Mouse (Mus musculus): Measurements from ENCODE around the gene Cox6a1. TPM values are rescaled to one million over a fixed set of nuclear protein-coding genes. Genes with fewer than 3 reads are reported as not detected.

Cox6a1 gene
- polyA plus RNA-seq, 2 experiments, result 731 to 747 TPM

DNA sequence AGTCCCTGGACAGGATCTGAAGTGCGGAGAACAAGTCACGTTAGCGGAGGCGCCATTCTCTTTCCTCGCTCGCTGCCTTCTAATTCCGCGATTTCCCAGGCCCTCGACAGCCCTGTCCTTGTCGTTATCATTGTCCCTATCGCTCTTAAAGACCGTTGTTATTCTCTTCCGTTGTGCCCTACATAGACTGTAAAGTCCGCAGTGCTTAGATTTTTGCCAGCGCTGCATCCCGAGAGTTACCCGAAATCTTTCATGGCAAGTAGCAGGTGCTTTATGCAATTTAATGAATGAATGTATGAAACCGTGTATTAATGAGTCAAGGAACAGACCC is 409 bp upstream of the Cox6a1 start:
- Histone ChIP-seq H3K4me2 (ENCODE audit: low read depth) (peak overlapping the region; percentile 86), H3K4me3 (ENCODE audit: insufficient read depth in 1 of 2, low read depth in 2 of 2, low read length in 2 of 2) (peak overlapping the region; percentile 82 to 94), H3K9me3 (ENCODE audit: control insufficient read depth, low read length) (no peaks in the 10 kb centered on the region), H3K9ac (replicated peaks) (peak overlapping the region; percentile 80), H3K27me3 (ENCODE audit: control insufficient read depth, insufficient read depth, low read length) (no peaks in the 10 kb centered on the region), H3K27ac (peak overlapping the region; percentile 41), H3K4me1 (replicated peaks; ENCODE audit: control insufficient read depth in 2 of 2, insufficient read depth in 2 of 2, low read length in 1 of 2) (peaks cover 5 to 11% of the 10 kb centered on the region in 2 experiments), H3K36me3 (replicated peaks; ENCODE audit: control insufficient read depth, insufficient read depth, low read depth) (peaks cover 23% of the 10 kb centered on the region)
- TF ChIP-seq CTCF (IDR thresholded peaks at IDR 0.05; ENCODE audit: low read depth) (no peak), EP300 (IDR thresholded peaks at IDR 0.05; ENCODE audit: low read depth) (no peak)
- WGBS (ENCODE audit: insufficient replicate concordance), result under 1% methylated on average over 18 of the region's 18 CpGs
- no peak for DNase-seq (ENCODE audit: low read depth in 3 of 3, low spot score in 3 of 3)
- peak; percentile 59 for ATAC-seq (ENCODE audit: insufficient read depth)

- H3K36me3 ChIP-seq (replicated peaks; ENCODE audit: control insufficient read depth, insufficient read depth, low read depth), result peaks cover 39% of the 10 kb centered on the region
- H3K4me1 ChIP-seq (replicated peaks; ENCODE audit: control insufficient read depth in 2 of 2, insufficient read depth in 2 of 2, low read length in 1 of 2), result peaks cover 5 to 13% of the 10 kb centered on the region in 2 experiments
- peak overlapping the region; percentile 79 for H3K4me2 ChIP-seq (ENCODE audit: low read depth)
- ATAC-seq (ENCODE audit: insufficient read depth) (peak; percentile 60), DNase-seq (ENCODE audit: low read depth in 3 of 3, low spot score in 3 of 3) (peak; percentile 81 to 85 (median 85))
- no peaks in the 10 kb centered on the region for H3K9me3 ChIP-seq (ENCODE audit: control insufficient read depth, low read length)
- TF ChIP-seq CTCF (IDR thresholded peaks at IDR 0.05; ENCODE audit: low read depth), result peak; percentile 97
- no peak for TF ChIP-seq EP300 (IDR thresholded peaks at IDR 0.05; ENCODE audit: low read depth)
- H3K4me3 ChIP-seq (ENCODE audit: insufficient read depth in 1 of 2, low read depth in 2 of 2, low read length in 2 of 2), result peak overlapping the region; percentile 73 to 82
- H3K9ac ChIP-seq (replicated peaks), result peak overlapping the region; percentile 70
- H3K27me3 ChIP-seq (ENCODE audit: control insufficient read depth, insufficient read depth, low read length), result no peaks in the 10 kb centered on the region
- WGBS (ENCODE audit: insufficient replicate concordance), result 0% methylated on average over 5 of the region's 5 CpGs
- H3K27ac ChIP-seq, result peak overlapping the region; percentile 61
Observed at GRCm38 (mm10) chr5:115347564-115347963, 1.2 kb downstream of the Cox6a1 start.

GRCm38 (mm10) chr5:115341314-115342165 is 7.2 kb downstream of the Cox6a1 start:
- DNase-seq (ENCODE audit: low read depth in 3 of 3, low spot score in 3 of 3), result no peak
- Histone ChIP-seq H3K36me3 (replicated peaks; ENCODE audit: control insufficient read depth, insufficient read depth, low read depth) (peaks cover 40% of the 10 kb centered on the region), H3K4me3 (ENCODE audit: insufficient read depth in 1 of 2, low read depth in 2 of 2, low read length in 2 of 2) (peak overlapping the region; percentile 88 to 98), H3K9me3 (ENCODE audit: control insufficient read depth, low read length) (no peaks in the 10 kb centered on the region), H3K4me2 (ENCODE audit: low read depth) (peak overlapping the region; percentile 94), H3K4me1 (replicated peaks; ENCODE audit: control insufficient read depth in 2 of 2, insufficient read depth in 2 of 2, low read length in 1 of 2) (peaks cover 11 to 13% of the 10 kb centered on the region in 2 experiments), H3K9ac (replicated peaks) (peak overlapping the region; percentile 98), H3K27me3 (ENCODE audit: control insufficient read depth, insufficient read depth, low read length) (no peaks in the 10 kb centered on the region), H3K27ac (peak overlapping the region; percentile 38)
- WGBS (ENCODE audit: insufficient replicate concordance), result 6% methylated on average over 36 of the region's 36 CpGs
- ATAC-seq (ENCODE audit: insufficient read depth), result peak; percentile 56
- TF ChIP-seq EP300 (IDR thresholded peaks at IDR 0.05; ENCODE audit: low read depth) (no peak), CTCF (IDR thresholded peaks at IDR 0.05; ENCODE audit: low read depth) (peak; percentile 15; the same call in 1 of the 2 replicates)

DNA sequence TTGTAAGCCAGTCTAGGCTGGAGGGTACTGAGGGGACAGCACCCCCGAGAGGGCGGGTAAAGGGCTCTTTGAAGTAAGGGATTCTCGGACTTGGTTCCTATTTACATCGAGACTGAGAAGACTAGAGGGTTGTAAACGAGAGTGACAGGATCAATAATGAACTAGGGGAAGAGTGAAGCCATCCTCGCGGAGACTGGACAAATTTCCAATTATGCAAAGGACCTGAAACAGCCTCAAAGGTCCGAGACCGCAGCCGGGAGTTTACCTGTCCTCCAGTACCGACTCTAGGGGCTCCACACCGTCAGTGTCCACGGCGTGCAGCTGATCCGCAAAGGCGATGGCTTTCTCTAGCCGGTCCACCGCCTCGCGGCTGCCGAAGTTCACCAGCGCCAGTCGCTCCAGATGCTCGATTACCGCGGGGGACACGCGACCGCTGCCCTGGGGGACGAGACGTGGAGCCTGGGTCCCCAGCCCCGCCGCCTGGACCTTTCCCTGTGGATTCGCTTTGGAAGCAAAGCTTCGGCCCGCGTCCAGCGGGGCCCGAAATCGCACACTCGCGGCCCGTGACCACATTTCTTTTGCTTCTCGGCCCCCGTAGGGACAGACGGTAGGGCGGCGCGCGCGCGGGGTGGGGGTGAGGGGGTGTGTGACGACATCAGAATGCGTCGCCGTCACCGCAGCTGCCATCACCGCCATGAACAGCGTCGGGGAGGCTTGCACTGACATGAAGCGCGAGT is 8.0 kb downstream of the Cox6a1 start, which contains the start of the genes Gatc and Triap1:
Gatc (minus strand) TSS at position 602 of the 737 bp plus-strand sequence.
Triap1 (plus strand) TSS at position 649 of the 737 bp plus-strand sequence.
- ATAC-seq (ENCODE audit: insufficient read depth) (peak; percentile 94), DNase-seq (ENCODE audit: low read depth in 3 of 3, low spot score in 3 of 3) (peak; percentile 76 to 78 (median 76))
- Histone ChIP-seq H3K4me1 (replicated peaks; ENCODE audit: control insufficient read depth in 2 of 2, insufficient read depth in 2 of 2, low read length in 1 of 2) (peaks cover 11 to 15% of the 10 kb centered on the region in 2 experiments), H3K9ac (replicated peaks) (peak within 1 kb of the TSS; percentile 98), H3K4me2 (ENCODE audit: low read depth) (peak within 1 kb of the TSS; percentile 94), H3K4me3 (ENCODE audit: insufficient read depth in 1 of 2, low read depth in 2 of 2, low read length in 2 of 2) (peak within 1 kb of the TSS; percentile 88 to 98), H3K27ac (peak within 1 kb of the TSS; percentile 77), H3K36me3 (replicated peaks; ENCODE audit: control insufficient read depth, insufficient read depth, low read depth) (peaks cover 44% of the 10 kb centered on the region), H3K27me3 (ENCODE audit: control insufficient read depth, insufficient read depth, low read length) (no peaks in the 10 kb centered on the region), H3K9me3 (ENCODE audit: control insufficient read depth, low read length) (no peaks in the 10 kb centered on the region)
- TF ChIP-seq EP300 (IDR thresholded peaks at IDR 0.05; ENCODE audit: low read depth), result 0 out of 2 replicates have a peak, but pooled peaks have one; percentile 39
- TF ChIP-seq CTCF (IDR thresholded peaks at IDR 0.05; ENCODE audit: low read depth), result no peak; the same call in 1 of the 2 replicates
- under 1% methylated on average over 62 of the region's 62 CpGs for WGBS (ENCODE audit: insufficient replicate concordance)

Data from liver, embryonic 14.5 days (tissue).